Mouse (Mus musculus): Measurements from ENCODE around the gene Hmg20b. TPM values are rescaled to one million over a fixed set of nuclear protein-coding genes. Genes with fewer than 3 reads are reported as not detected.

The Hmg20b gene
- polyA plus RNA-seq, 1 experiment from 2014 or later, result 118 TPM

DNA sequence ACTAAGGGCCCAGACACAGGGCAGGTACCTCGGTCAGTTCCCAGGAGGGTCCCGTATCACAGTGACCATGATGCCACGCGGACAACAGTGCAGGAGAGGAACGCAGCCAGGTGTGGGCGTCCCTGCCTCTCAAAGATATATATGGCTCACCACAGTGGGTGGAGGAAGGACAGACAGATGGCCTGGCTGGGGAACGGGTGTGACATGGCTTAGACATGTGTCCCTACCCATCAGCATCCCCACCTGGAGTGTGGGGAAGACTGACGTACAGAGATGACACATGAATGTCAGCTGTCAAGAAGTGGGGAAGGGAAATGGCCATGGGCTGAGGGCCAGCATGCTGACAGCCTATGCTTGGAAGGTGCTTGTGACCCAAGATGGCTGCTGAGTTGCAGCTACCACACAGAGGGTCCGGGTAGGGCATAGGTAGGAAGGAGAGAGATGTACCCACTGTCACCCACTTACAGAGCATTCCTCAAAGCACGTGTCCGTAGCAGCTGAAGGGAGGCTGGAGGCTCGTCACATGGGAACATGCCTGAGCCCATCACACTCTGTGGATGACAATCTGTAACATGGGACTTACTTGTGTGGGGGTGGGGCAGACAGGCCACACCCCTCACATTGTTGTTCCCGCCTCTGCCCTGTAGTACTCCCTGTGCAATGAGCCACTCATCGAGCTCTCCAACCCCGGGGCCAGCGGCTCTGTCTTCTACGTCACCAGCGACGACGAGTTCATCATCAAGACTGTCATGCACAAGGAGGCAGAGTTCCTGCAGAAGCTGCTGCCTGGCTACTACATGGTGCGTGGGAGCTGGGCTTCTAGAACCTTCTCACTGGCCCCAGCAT is 43.2 kb downstream of the Hmg20b start:
- in situ Hi-C loops (cut with MboI; ENCODE audit: low pct_unique_long_range_greater_than_20kb), result no loop called here
- ATAC-seq, result no peak
- no peak for TF ChIP-seq CTCF (IDR thresholded peaks at IDR 0.05)
- POLR2A ChIA-PET, result no interaction called here
- no peaks in the 10 kb centered on the region for H3K27me3 ChIP-seq
- DNase-seq (ENCODE audit: low read depth, low spot score), result no peak
- CTCF ChIA-PET, result interaction anchor here (0.7 to 4.6 kb wide), 5 partner anchors 11 to 19 kb away, joined by 3 to 32 read pairs (median 7); partner anchors contain the start of genes Pip5k1c and Tjp3

GRCm38 (mm10) chr10:81306173-81306668 is 44.1 kb downstream of the Hmg20b start:
- in situ Hi-C loops (cut with MboI; ENCODE audit: low pct_unique_long_range_greater_than_20kb), result no loop called here

DNA sequence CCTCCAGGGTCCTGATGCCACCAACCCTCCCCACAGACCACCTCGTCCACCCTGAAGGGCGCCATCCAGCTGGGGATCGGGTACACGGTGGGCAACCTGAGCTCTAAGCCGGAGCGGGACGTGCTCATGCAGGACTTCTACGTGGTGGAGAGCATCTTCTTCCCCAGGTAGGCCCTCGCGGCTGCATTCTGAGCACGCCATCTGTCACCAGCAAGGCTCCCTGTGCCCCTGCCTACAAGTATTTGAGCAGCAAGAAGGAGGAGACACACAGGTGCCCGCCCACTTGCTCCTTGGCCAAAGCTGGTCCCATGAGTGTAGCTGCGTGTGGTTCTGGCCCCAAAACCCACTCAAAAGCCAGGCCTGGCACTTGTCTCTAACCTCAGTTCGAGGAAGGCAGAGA is 44.6 kb downstream of the Hmg20b start:
- in situ Hi-C loops (cut with MboI; ENCODE audit: low pct_unique_long_range_greater_than_20kb), result no loop called here
- no peaks in the 10 kb centered on the region for H3K27me3 ChIP-seq
- no peak for TF ChIP-seq CTCF (IDR thresholded peaks at IDR 0.05)
- ChIA-PET CTCF (interaction anchor here (0.9 to 4.6 kb wide), 7 partner anchors 10 to 27 kb away, joined by 3 to 32 read pairs (median 5); partner anchors contain the start of genes Cactin, Pip5k1c and Tjp3), POLR2A (interaction anchor here (0.7 kb wide), 1 partner anchor 9 kb away, joined by 3 read pairs; no protein-coding TSS in a partner anchor)
- ATAC-seq, result no peak
- no peak for DNase-seq (ENCODE audit: low read depth, low spot score)

More at GRCm38 (mm10) chr10:81306173-81306668, 44.1 kb downstream of the Hmg20b start:
- DNase-seq (ENCODE audit: low read depth, low spot score) (no peak), ATAC-seq (no peak)
- no peak for TF ChIP-seq CTCF (IDR thresholded peaks at IDR 0.05)
- no peaks in the 10 kb centered on the region for H3K27me3 ChIP-seq
- ChIA-PET POLR2A (no interaction called here), CTCF (interaction anchor here (1.0 to 4.6 kb wide), 5 partner anchors 10 to 17 kb away, joined by 3 to 32 read pairs (median 15); partner anchors contain the start of genes Pip5k1c and Tjp3)

GRCm38 (mm10) chr10:81304597-81305238 is 45.6 kb downstream of the Hmg20b start:
- no peak for ATAC-seq
- no peaks in the 10 kb centered on the region for H3K27me3 ChIP-seq
- in situ Hi-C loops (cut with MboI; ENCODE audit: low pct_unique_long_range_greater_than_20kb), result no loop called here
- ChIA-PET POLR2A (interaction anchor here (0.5 to 0.7 kb wide), 2 partner anchors 8 to 19 kb away, joined by 3 read pairs; no protein-coding TSS in a partner anchor), CTCF (interaction anchor here (0.9 to 4.6 kb wide), 8 partner anchors 9 to 26 kb away, joined by 3 to 32 read pairs (median 5); partner anchors contain the start of genes Cactin, Pip5k1c and Tjp3)
- DNase-seq (ENCODE audit: low read depth, low spot score), result no peak
- no peak for TF ChIP-seq CTCF (IDR thresholded peaks at IDR 0.05)

DNA sequence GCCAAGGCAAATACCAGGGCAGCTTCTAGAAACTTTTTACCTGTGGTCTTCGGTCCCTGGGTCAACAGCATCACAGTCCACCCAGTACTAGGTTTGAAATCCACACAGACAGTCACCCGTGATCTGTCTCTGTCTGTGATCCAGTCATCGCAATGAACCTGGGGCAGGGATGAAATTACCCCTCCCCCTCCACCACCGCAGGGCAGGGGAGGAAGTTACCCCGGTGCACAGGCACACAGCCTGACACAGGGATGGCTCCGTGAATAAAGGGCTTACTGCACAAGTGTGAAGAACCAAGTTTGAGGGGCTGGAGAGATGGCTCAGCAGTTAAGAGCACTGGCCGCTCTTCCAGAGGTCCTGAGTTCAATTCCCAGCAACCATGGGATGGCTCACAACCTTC is 46.5 kb downstream of the Hmg20b start:
- no peaks in the 10 kb centered on the region for H3K27me3 ChIP-seq
- no peak for ATAC-seq
- CTCF ChIA-PET, result interaction anchor here (0.9 to 4.6 kb wide), 5 partner anchors 11 to 38 kb away, joined by 3 to 32 read pairs (median 5); partner anchors contain the start of genes Pip5k1c and Tjp3
- POLR2A ChIA-PET, result no interaction called here
- DNase-seq (ENCODE audit: low read depth, low spot score), result no peak
- in situ Hi-C loops (cut with MboI; ENCODE audit: low pct_unique_long_range_greater_than_20kb), result no loop called here
- no peak for TF ChIP-seq CTCF (IDR thresholded peaks at IDR 0.05)

DNA sequence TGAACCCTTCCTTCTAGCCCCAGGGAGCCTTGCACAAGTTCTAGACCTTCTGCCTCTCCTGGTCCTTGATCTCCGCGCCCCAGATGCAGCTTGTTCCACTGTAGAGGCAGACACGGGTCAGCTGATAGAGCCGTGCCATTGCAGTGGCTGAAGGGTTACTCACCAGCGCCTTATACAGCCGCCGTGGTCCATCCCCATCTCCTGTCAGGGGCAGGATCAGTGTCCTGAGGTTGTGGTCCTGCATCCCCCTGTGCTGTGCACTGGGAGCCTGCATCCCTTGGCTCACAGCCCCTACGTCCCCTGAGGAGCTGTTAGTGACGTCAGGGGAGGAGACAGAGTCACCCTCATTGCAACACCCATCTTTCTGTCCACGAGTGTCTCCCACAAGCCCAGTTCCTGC is 47.0 kb downstream of the Hmg20b start:
- ATAC-seq (no peak), DNase-seq (ENCODE audit: low read depth, low spot score) (no peak)
- ChIA-PET CTCF (interaction anchor here (1.6 to 4.6 kb wide), 3 partner anchors 10 to 39 kb away, joined by 3 to 28 read pairs (median 15); partner anchors contain the start of gene Pip5k1c), POLR2A (no interaction called here)
- no peak for TF ChIP-seq CTCF (IDR thresholded peaks at IDR 0.05)
- no peaks in the 10 kb centered on the region for H3K27me3 ChIP-seq
- in situ Hi-C loops (cut with MboI; ENCODE audit: low pct_unique_long_range_greater_than_20kb), result no loop called here

DNA sequence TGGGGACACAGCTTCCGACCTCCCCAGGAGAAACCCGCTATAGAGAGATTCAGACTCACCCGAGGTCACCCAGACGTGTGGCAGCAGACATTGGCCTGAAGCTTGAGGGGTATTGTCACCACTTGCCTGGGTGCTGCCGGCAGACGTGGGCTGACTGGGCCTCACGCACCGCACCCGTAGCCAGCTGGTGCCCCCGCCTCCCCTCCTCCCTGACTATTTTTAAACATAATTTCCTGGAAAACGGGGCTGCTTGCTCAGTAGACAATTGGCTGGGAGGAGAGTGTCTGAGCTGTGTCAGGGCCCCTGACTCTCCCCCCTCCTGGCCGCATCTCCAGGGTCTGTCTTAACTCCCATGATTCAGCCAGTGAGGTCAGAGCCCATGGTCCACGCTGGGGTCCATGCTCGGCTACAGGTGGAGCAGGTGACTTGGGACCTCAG is 47.5 kb downstream of the Hmg20b start:
- no peak for TF ChIP-seq CTCF (IDR thresholded peaks at IDR 0.05)
- in situ Hi-C loops (cut with MboI; ENCODE audit: low pct_unique_long_range_greater_than_20kb), result no loop called here
- H3K27me3 ChIP-seq, result no peaks in the 10 kb centered on the region
- CTCF ChIA-PET, result interaction anchor here (1.6 to 4.6 kb wide), 3 partner anchors 10 to 39 kb away, joined by 3 to 28 read pairs (median 15); partner anchors contain the start of gene Pip5k1c
- ATAC-seq (no peak), DNase-seq (ENCODE audit: low read depth, low spot score) (no peak)
- POLR2A ChIA-PET, result no interaction called here

DNA sequence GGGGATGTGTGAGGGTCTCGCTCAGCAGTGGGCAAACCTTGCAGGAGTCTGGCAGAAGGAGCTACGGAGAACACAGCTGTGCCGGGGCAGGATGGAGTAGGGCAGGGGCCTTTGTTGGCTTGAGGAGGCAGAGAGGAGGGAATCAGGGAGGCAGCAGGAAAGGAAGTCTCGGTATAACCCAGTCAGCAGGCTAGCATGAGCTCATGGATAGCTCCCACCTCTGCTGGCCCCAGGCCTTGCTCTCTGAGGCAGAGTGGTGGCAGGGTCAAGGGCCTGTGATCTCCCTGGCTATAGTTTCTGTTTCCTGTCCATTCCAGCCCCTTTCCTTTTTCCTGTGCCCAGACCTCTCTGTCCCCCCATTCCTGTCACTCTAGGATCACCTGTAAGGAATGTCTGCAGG is 48.0 kb downstream of the Hmg20b start:
- ATAC-seq, result no peak

GRCm38 (mm10) chr10:81301321-81301720 is 49.0 kb downstream of the Hmg20b start:
- DNase-seq (ENCODE audit: low read depth, low spot score) (no peak), ATAC-seq (no peak)
- ChIA-PET POLR2A (no interaction called here), CTCF (interaction anchor here (1.0 to 3.1 kb wide), 2 partner anchors 8 to 12 kb away, joined by 4 to 15 read pairs; partner anchors contain the start of gene Pip5k1c)
- in situ Hi-C loops (cut with MboI; ENCODE audit: low pct_unique_long_range_greater_than_20kb), result no loop called here
- no peaks in the 10 kb centered on the region for H3K27me3 ChIP-seq
- TF ChIP-seq CTCF (IDR thresholded peaks at IDR 0.05), result no peak

More for the DNA sequence above, 48.0 kb downstream of the Hmg20b start:
- ChIA-PET POLR2A (no interaction called here), CTCF (interaction anchor here (1.6 to 4.6 kb wide), 3 partner anchors 9 to 40 kb away, joined by 3 to 28 read pairs (median 15); partner anchors contain the start of gene Pip5k1c)
- H3K27me3 ChIP-seq, result no peaks in the 10 kb centered on the region
- DNase-seq (ENCODE audit: low read depth, low spot score), result no peak
- in situ Hi-C loops (cut with MboI; ENCODE audit: low pct_unique_long_range_greater_than_20kb), result no loop called here
- no peak for TF ChIP-seq CTCF (IDR thresholded peaks at IDR 0.05)

GRCm38 (mm10) chr10:81300352-81300907 is 49.9 kb downstream of the Hmg20b start:
- ATAC-seq, result no peak
- in situ Hi-C loops (cut with MboI; ENCODE audit: low pct_unique_long_range_greater_than_20kb), result no loop called here
- no peaks in the 10 kb centered on the region for H3K27me3 ChIP-seq
- no peak for DNase-seq (ENCODE audit: low read depth, low spot score)
- ChIA-PET CTCF (interaction anchor here (3.1 kb wide), 1 partner anchor 7 kb away, joined by 15 read pairs; the partner anchor contains the start of gene Pip5k1c), POLR2A (no interaction called here)
- TF ChIP-seq CTCF (IDR thresholded peaks at IDR 0.05), result no peak
